Mouse (Mus musculus): ENCODE results near the gene Tcf3.

- TF ChIP-seq CTCF (IDR thresholded peaks at IDR 0.05; ENCODE audit: low read depth, low read length) = no peak
- no peak for TF ChIP-seq POLR2A (IDR thresholded peaks at IDR 0.05; ENCODE audit: borderline replicate concordance, low read depth, low read length)
Observed at GRCm38 (mm10) chr10:80454781-80455180, 21.3 kb upstream of the Tcf3 start.
